Comparison of ENCODE assay signal across 17 mouse cellular contexts in the genomic region with DNA sequence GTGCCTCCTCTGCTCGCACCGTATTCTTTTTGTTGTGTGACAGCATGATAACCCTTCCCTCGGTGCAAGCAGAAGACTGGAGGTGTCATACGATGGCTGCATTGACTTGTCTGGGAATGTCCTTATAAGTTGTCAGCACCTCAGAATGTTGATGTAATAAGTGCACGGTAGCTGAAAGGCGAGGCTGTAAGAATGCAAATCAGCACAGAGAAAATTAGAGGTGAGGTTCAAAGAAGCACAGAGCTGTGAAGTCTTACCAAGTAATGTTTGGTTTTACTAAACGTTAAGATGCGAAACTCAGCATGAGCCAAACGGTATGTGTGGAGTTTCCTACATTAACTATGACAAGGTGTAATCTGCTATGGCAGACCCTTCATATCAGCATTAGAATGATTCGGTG.
"Had no signal": no experiment of that assay in that cellular context is flagged by ENCODE, and none has a peak within 500 bp of the region (broad histone marks: within the 10 kb centered on the region; RNA-seq: fewer than 3 reads in every experiment).

No protein-coding gene starts in this region.

- H3K4me3 ChIP-seq: lung, embryonic 15.5 days; megakaryocyte, embryonic 14.5 days; midbrain, embryonic 13.5 days; midbrain, embryonic 15.5 days; neural tube, embryonic 12.5 days; stomach, embryonic 15.5 days had no signal

- H3K27me3 ChIP-seq: lung, embryonic 15.5 days; midbrain, embryonic 13.5 days; midbrain, embryonic 15.5 days; neural tube, embryonic 12.5 days; stomach, embryonic 15.5 days had no signal

- DNase-seq: lung, adult 2 months; lung, postnatal 14 days; lung, postnatal 36 days; right cerebral cortex, postnatal 14 days; thymus, adult 2 months; thymus, postnatal 25 days; thymus, postnatal 4 days had no signal

- H3K9ac ChIP-seq: lung, embryonic 15.5 days; midbrain, embryonic 13.5 days; midbrain, embryonic 15.5 days; neural tube, embryonic 12.5 days; stomach, embryonic 15.5 days had no signal

- H3K4me1 ChIP-seq: lung, embryonic 15.5 days; megakaryocyte, embryonic 14.5 days; midbrain, embryonic 15.5 days; neural tube, embryonic 12.5 days; stomach, embryonic 15.5 days had no signal

- ATAC-seq: lung, postnatal 0 days; midbrain, embryonic 13.5 days; midbrain, embryonic 15.5 days had no signal

- H3K27ac ChIP-seq: lung, embryonic 15.5 days; macrophage; midbrain, embryonic 13.5 days; midbrain, embryonic 15.5 days; neural tube, embryonic 12.5 days; stomach, embryonic 15.5 days; stomach, postnatal 0 days had no signal

- H3K9me3 ChIP-seq: lung, embryonic 15.5 days; megakaryocyte, embryonic 14.5 days; midbrain, embryonic 13.5 days; midbrain, embryonic 15.5 days; neural tube, embryonic 12.5 days; stomach, embryonic 15.5 days had no signal

- H3K4me2 ChIP-seq: lung, embryonic 15.5 days; midbrain, embryonic 11.5 days; midbrain, embryonic 13.5 days; midbrain, embryonic 15.5 days; neural tube, embryonic 12.5 days; stomach, embryonic 15.5 days had no signal

- H3K36me3 ChIP-seq: lung, embryonic 15.5 days; midbrain, embryonic 13.5 days; midbrain, embryonic 15.5 days; neural tube, embryonic 12.5 days; stomach, embryonic 15.5 days had no signal
